Mouse (Mus musculus) forebrain, embryonic 15.5 days (tissue): Measurements from ENCODE around the gene Pdia5. TPM values are rescaled to one million over a fixed set of nuclear protein-coding genes. Genes with fewer than 3 reads are reported as not detected.

Source experiments
- ATAC-seq: fragments of 200-750 bp; cut with Nextera tagmentation; replicated peaks from 2 replicates; pipeline ENCODE4 v1.8.0; 2017; ENCODE audit warnings: mild to moderate bottlenecking, moderate TSS enrichment, moderate library complexity
- H3K27ac ChIP-seq: fragments of 300-500 bp; sonication (generic); replicated peaks from 2 replicates; pipeline ENCODE4 v1.5.1; 2015; ENCODE audit warnings: mild to moderate bottlenecking, inconsistent platforms
- H3K27me3 ChIP-seq: fragments of 300-500 bp; sonication (generic); 2 replicates; pipeline ENCODE4 v1.6.1; 2015; ENCODE audit warnings: inconsistent platforms
- H3K36me3 ChIP-seq: fragments of 300-500 bp; sonication (generic); 2 replicates; pipeline ENCODE4 v1.6.1; 2015; ENCODE audit warnings: mild to moderate bottlenecking, inconsistent platforms
- H3K4me1 ChIP-seq: fragments of 300-500 bp; sonication (generic); 2 replicates; pipeline ENCODE4 v1.6.1; 2015; ENCODE audit warnings: inconsistent platforms
- H3K4me2 ChIP-seq: fragments of 300-500 bp; sonication (generic); replicated peaks from 2 replicates; pipeline ENCODE4 v1.6.1; 2015; ENCODE audit warnings: mild to moderate bottlenecking, inconsistent platforms
- H3K4me3 ChIP-seq: fragments of 300-500 bp; sonication (generic); 2 replicates; pipeline ENCODE4 v1.5.1; 2015; ENCODE audit warnings: mild to moderate bottlenecking, inconsistent platforms
- H3K9ac ChIP-seq: fragments of 300-500 bp; sonication (generic); replicated peaks from 2 replicates; pipeline ENCODE4 v1.6.1; 2015; ENCODE audit warnings: mild to moderate bottlenecking, inconsistent platforms
- H3K9me3 ChIP-seq: fragments of 300-500 bp; sonication (generic); 2 replicates; pipeline ENCODE4 v1.6.1; 2016; ENCODE audit warnings: inconsistent platforms
- WGBS: fragments of 180-500 bp; shearing (Covaris S2); methylation state at CpG from one replicate; pipeline ENCODE4 v1.1.7; 2015; ENCODE audit warnings: mixed read lengths; 5-methylcytosine and 5-hydroxymethylcytosine counted together
- polyA plus RNA-seq: library from polyadenylated mRNA; unstranded; fragments of >200 nt; fragmentation: Nextera tagmentation; extraction: Ambion mirVana; gene quantifications from 2 replicates; pipeline ENCODE4 v1.2.1, GENCODE M21; 2015

The Pdia5 gene
- 8.9 and 10.4 TPM in 2 replicates for polyA plus RNA-seq

GRCm38 (mm10) chr16:35490231-35491070, at the start of gene Pdia5:
Pdia5 (minus strand) TSS chr16:35490873.
- Histone ChIP-seq H3K9me3 (no peaks in the 10 kb centered on the region), H3K27me3 (no peaks in the 10 kb centered on the region), H3K4me3 (peak within 1 kb of the TSS; percentile 82), H3K4me1 (peaks cover 18% of the 10 kb centered on the region), H3K36me3 (no peaks in the 10 kb centered on the region), H3K9ac (peak within 1 kb of the TSS; percentile 61), H3K27ac (no peak within 1 kb of the TSS), H3K4me2 (peak within 1 kb of the TSS; percentile 96)
- WGBS, result under 1% methylated on average over 65 of the region's 66 CpGs
- peak; percentile 96 for ATAC-seq

- H3K4me2 ChIP-seq, result no peak overlapping the region
- H3K4me3 ChIP-seq, result no peak overlapping the region
- no peak overlapping the region for H3K27ac ChIP-seq
- H3K9me3 ChIP-seq, result no peaks in the 10 kb centered on the region
- no peak for ATAC-seq
- H3K4me1 ChIP-seq, result peaks cover 32% of the 10 kb centered on the region
- peaks cover 8% of the 10 kb centered on the region for H3K27me3 ChIP-seq
- 33% methylated on average over 10 of the region's 10 CpGs for WGBS
- no peak overlapping the region for H3K9ac ChIP-seq
- no peaks in the 10 kb centered on the region for H3K36me3 ChIP-seq
Observed at GRCm38 (mm10) chr16:35539041-35539440, 48.4 kb upstream of the Pdia5 start.

GRCm38 (mm10) chr16:35537651-35538050, 47.0 kb upstream of the Pdia5 start:
- no peak for ATAC-seq

GRCm38 (mm10) chr16:35534630-35535029, 44.0 kb upstream of the Pdia5 start:
- H3K4me1 ChIP-seq, result peaks cover 7% of the 10 kb centered on the region
- no peak for ATAC-seq
- no peaks in the 10 kb centered on the region for H3K9me3 ChIP-seq
- no peak overlapping the region for H3K4me2 ChIP-seq
- no peaks in the 10 kb centered on the region for H3K36me3 ChIP-seq
- 75% methylated on average over 3 of the region's 3 CpGs for WGBS
- no peak overlapping the region for H3K9ac ChIP-seq
- H3K4me3 ChIP-seq, result no peak overlapping the region
- peaks cover 8% of the 10 kb centered on the region for H3K27me3 ChIP-seq
- H3K27ac ChIP-seq, result no peak overlapping the region

More at GRCm38 (mm10) chr16:35537651-35538050, 47.0 kb upstream of the Pdia5 start:
- Histone ChIP-seq H3K27me3 (peaks cover 8% of the 10 kb centered on the region), H3K4me2 (no peak overlapping the region), H3K9ac (no peak overlapping the region), H3K27ac (no peak overlapping the region), H3K9me3 (no peaks in the 10 kb centered on the region), H3K4me1 (peaks cover 22% of the 10 kb centered on the region), H3K36me3 (no peaks in the 10 kb centered on the region), H3K4me3 (no peak overlapping the region)
- 82% methylated on average over 8 of the region's 8 CpGs for WGBS

GRCm38 (mm10) chr16:35524200-35524599, 33.5 kb upstream of the Pdia5 start:
- Histone ChIP-seq H3K4me1 (peaks cover 3% of the 10 kb centered on the region; the same call in 1 of the 2 replicates), H3K36me3 (no peaks in the 10 kb centered on the region), H3K4me3 (no peak overlapping the region), H3K9me3 (no peaks in the 10 kb centered on the region), H3K9ac (no peak overlapping the region), H3K4me2 (no peak overlapping the region), H3K27me3 (no peaks in the 10 kb centered on the region), H3K27ac (no peak overlapping the region)
- WGBS, result 77% methylated on average over 4 of the region's 4 CpGs
- no peak for ATAC-seq

GRCm38 (mm10) chr16:35519245-35519644, 28.6 kb upstream of the Pdia5 start:
- no peaks in the 10 kb centered on the region for H3K27me3 ChIP-seq
- H3K4me2 ChIP-seq, result no peak overlapping the region
- H3K4me3 ChIP-seq, result no peak overlapping the region
- no peaks in the 10 kb centered on the region for H3K36me3 ChIP-seq
- H3K27ac ChIP-seq, result no peak overlapping the region
- H3K9ac ChIP-seq, result no peak overlapping the region
- 70% methylated on average over 7 of the region's 7 CpGs for WGBS
- no peak for ATAC-seq
- peaks cover 9% of the 10 kb centered on the region for H3K4me1 ChIP-seq
- no peaks in the 10 kb centered on the region for H3K9me3 ChIP-seq

GRCm38 (mm10) chr16:35517976-35518951, 27.6 kb upstream of the Pdia5 start:
- H3K4me1 ChIP-seq, result peaks cover 9% of the 10 kb centered on the region
- H3K4me3 ChIP-seq, result no peak overlapping the region
- no peaks in the 10 kb centered on the region for H3K9me3 ChIP-seq
- H3K27me3 ChIP-seq, result no peaks in the 10 kb centered on the region
- H3K36me3 ChIP-seq, result no peaks in the 10 kb centered on the region
- no peak for ATAC-seq
- no peak overlapping the region for H3K9ac ChIP-seq
- no peak overlapping the region for H3K27ac ChIP-seq
- no peak overlapping the region for H3K4me2 ChIP-seq
- WGBS, result 58% methylated on average over 23 of the region's 23 CpGs

- H3K4me2 ChIP-seq, result no peak overlapping the region
- no peaks in the 10 kb centered on the region for H3K9me3 ChIP-seq
- H3K4me1 ChIP-seq, result peaks cover 9% of the 10 kb centered on the region
- H3K36me3 ChIP-seq, result no peaks in the 10 kb centered on the region
- no peak overlapping the region for H3K9ac ChIP-seq
- 53% methylated on average over 21 of the region's 21 CpGs for WGBS
- H3K27ac ChIP-seq, result no peak overlapping the region
- no peak for ATAC-seq
- no peaks in the 10 kb centered on the region for H3K27me3 ChIP-seq
- H3K4me3 ChIP-seq, result no peak overlapping the region
Observed at GRCm38 (mm10) chr16:35515977-35516612, 25.4 kb upstream of the Pdia5 start.

- Histone ChIP-seq H3K36me3 (no peaks in the 10 kb centered on the region), H3K4me3 (no peak overlapping the region), H3K9ac (no peak overlapping the region), H3K27ac (no peak overlapping the region), H3K4me2 (no peak overlapping the region), H3K9me3 (no peaks in the 10 kb centered on the region), H3K4me1 (no peaks in the 10 kb centered on the region), H3K27me3 (no peaks in the 10 kb centered on the region)
- ATAC-seq, result no peak
- 61% methylated on average over 11 of the region's 11 CpGs for WGBS
Observed at GRCm38 (mm10) chr16:35509331-35510070, 18.8 kb upstream of the Pdia5 start.

- Histone ChIP-seq H3K4me2 (no peak overlapping the region), H3K4me1 (no peaks in the 10 kb centered on the region), H3K4me3 (no peak overlapping the region), H3K27me3 (no peaks in the 10 kb centered on the region), H3K27ac (no peak overlapping the region), H3K9me3 (no peaks in the 10 kb centered on the region), H3K36me3 (no peaks in the 10 kb centered on the region), H3K9ac (no peak overlapping the region)
- 86% methylated on average over 6 of the region's 6 CpGs for WGBS
- no peak for ATAC-seq
Observed at GRCm38 (mm10) chr16:35508581-35508980, 17.9 kb upstream of the Pdia5 start.

- no peak overlapping the region for H3K4me3 ChIP-seq
- WGBS, result 90% methylated on average over 4 of the region's 4 CpGs
- H3K36me3 ChIP-seq, result no peaks in the 10 kb centered on the region
- no peak for ATAC-seq
- no peak overlapping the region for H3K9ac ChIP-seq
- H3K9me3 ChIP-seq, result no peaks in the 10 kb centered on the region
- H3K4me2 ChIP-seq, result no peak overlapping the region
- H3K27ac ChIP-seq, result no peak overlapping the region
- no peaks in the 10 kb centered on the region for H3K27me3 ChIP-seq
- no peaks in the 10 kb centered on the region for H3K4me1 ChIP-seq
Observed at GRCm38 (mm10) chr16:35505786-35506185, 15.1 kb upstream of the Pdia5 start.
